Mouse (Mus musculus) NIH3T3 (cell line): ENCODE data around the gene Ppp1r13l.

Source experiments
- DNase-seq: peaks from one replicate; pipeline ENCODE4 v3.0.0-alpha.2; 2012; ENCODE audit warnings: low read depth

The Ppp1r13l gene

DNA sequence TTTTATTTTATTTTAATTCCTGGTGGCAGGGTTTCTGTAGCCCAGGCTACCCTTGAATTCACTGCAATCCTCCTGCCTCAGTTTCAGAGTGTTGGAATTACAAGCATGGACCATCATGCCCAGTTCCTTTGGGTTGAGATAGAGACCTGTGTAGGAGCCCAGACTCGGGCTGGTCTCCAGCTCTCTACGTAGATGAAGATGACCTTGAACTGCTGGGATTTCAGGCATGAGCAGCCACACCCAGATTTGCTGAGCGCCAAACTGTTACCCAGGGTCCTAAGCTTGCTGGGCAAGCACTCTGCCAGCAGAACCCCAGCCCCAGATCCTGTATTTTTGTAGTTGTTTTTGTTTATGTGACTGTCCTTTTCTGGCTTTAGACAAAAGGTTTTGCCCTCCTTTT is 54.0 kb downstream of the Ppp1r13l start:
- no peak for DNase-seq

DNA sequence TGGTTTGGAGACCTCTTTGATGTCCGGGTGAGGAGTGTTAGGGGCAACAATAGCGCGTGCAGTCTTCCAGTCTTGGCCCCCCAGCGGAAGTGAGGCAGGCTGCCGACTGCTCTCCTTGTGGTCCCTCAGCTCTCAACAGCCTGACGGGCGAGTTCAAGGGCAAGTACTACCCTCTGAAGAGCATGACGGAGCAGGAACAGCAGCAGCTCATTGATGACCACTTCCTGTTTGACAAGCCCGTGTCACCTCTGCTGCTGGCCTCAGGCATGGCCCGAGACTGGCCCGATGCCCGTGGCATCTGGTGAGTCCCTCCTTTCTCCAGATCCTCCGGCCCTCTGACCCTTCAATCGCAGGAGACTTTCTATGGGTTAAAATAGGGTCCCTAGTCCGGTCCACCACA is 57.0 kb downstream of the Ppp1r13l start:
- DNase-seq = no peak

DNA sequence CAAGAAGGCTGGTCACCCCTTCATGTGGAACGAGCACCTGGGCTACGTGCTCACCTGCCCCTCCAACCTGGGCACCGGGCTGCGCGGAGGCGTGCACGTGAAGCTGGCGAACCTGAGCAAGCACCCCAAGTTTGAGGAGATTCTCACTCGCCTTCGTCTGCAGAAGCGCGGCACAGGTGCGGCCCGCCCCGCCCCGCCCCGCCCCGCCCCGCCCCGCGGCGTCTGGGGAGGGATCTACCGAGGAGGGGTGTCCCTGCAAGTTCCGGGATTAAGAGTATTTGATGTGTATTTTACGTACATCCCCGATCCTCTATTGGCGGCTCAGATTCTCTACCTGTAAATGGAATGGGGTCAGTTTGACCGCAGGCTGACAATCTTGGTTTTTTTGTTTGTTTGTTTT is 60.6 kb downstream of the Ppp1r13l start:
- DNase-seq = no peak

DNA sequence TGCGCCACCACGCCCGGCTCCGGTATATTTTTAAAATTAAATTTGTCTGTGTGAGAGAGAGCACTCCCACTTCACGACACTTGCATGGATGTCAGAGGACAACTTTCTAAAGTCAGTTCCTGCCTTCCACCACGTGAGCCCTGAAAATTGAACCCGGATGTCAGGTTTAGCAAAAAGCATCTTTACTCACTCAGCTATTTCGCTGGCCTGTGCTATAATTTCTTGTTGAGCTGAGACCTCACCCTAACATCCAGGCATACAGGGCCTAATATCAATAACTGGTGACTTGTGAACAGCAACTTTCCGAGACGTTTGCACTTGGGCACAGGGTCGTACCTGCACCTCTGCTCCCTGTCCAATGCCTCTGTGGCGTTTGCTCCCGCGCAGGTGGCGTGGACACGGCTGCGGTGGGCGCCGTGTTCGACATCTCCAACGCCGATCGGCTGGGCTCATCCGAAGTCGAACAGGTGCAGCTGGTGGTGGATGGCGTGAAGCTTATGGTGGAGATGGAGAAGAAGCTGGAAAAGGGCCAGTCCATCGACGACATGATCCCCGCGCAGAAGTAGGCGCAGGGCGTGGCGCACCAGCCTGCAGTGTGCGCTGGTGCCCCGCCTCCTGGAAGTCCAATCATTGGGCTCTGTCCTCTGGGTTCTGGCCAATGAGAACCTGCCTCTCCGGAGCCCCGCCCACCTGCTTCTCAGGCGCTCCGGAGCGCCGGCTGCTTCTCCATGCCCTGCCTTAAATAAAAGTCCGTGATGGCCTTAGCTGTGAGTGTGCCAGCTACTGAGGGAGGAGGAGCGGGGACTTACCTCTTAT is 61.5 kb downstream of the Ppp1r13l start:
- DNase-seq = no peak

DNA sequence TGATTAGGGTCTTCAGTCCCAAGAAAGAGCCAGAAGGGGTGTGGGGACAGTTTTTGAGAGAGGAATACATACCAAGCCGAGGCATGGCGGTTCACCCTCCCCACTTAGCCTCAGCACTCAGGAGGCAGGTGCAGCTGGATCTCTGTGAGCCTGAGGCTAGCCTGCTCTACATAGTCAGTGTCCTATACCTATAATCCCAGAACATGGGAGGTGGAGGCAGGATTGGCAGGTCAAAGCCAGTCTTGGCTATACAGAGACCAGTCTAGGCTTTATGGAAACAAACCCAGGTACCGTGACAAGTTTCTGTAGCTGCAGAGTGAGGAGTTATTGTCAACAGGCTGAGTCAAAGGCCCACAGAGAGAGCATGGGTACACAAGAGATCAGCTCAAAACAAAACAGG is 63.5 kb downstream of the Ppp1r13l start:
- DNase-seq = no peak

DNA sequence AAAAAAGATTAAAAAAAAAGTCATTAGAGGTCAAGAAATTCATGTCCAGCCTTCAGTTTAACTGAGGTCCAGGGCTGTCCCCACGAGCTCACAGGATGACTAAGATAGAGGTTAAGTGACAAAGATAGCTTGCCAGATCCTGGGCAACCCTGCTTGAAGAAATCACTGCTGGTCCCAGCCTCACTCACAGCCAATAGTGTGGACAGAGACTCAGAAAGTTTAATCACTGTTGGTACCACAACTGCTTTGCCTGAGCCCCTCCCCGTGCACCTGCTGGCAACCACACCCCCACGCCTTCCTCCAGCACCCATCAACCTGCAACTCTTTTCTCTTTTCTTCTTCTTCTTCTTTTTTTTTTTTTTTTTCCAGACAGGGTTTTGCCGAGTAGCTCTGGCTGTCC is 64.5 kb downstream of the Ppp1r13l start:
- DNase-seq = no peak

DNA sequence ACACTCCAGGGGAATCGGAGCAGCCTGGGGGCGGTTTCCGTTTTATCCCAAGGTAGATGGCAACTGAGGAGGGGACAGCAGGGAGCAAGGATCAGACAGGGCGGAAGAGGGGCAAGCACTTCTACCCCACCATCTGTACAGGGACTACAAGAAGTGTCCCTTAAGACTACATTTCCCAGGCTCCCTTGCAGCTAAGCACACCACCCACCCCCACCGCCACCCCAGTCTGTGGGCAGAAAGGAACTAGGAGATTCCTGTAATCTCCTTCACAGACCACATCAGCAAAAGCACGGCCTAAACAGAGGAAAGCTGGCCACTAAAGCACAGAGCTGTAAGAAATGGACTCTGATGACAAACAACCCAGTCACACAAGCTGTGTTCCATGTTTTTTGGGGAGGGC is 66.8 kb downstream of the Ppp1r13l start:
- no peak for DNase-seq

DNA sequence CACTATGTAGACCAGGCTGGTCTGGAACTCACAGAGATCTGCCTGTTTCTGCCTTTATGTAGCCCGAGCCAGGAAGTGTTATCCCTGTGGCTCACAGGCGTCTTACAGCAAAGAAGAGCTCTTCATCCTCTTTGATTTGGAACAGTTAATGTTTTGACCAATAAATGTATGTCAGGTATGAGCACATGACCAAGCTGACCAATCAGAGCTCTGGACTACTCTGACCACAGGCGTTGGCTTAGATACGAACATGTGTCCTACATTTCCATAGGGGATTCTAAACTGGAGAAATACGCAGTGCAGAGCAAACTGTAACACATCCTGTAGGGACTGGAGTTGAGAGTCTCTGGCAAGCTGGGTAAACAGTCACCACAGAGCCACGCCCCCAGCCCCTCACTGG is 67.3 kb downstream of the Ppp1r13l start:
- DNase-seq = no peak
